Mouse (Mus musculus): Measurements from ENCODE around the gene Tfcp2. TPM values are rescaled to one million over a fixed set of nuclear protein-coding genes. Genes with fewer than 3 reads are reported as not detected.
"Not testable (repeated sequence)": the region's sequence is repeated elsewhere in the genome, so short reads cannot be mapped to it uniquely, and the experiment has no call there.

Tfcp2 gene
- total RNA-seq, 2 experiments from 2014 or later, result 9.6 to 11.6 TPM

DNA sequence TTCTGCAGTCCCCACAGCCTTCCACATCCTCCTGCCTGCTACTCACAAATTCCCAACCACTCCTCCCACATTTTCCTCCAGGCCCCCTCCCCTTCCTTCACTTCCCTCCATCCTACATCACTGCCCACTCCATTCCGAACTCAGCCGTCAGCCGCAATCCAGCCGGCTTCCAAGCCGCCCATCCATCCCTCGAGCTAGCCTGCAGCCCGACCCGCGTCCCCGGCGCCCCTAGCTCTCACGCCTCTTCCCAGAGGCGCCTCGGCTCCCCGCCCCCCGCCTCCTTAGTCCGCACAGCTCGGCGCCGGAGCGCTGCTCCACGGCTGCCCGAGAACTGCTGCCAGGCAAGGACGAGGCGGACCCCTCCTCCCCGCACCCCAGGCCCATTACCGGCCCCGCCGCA, 57.2 kb downstream of the Tfcp2 start:
- intact Hi-C loops (cut with DNase I; ENCODE audit: low total_unique reads), result no loop called here

DNA sequence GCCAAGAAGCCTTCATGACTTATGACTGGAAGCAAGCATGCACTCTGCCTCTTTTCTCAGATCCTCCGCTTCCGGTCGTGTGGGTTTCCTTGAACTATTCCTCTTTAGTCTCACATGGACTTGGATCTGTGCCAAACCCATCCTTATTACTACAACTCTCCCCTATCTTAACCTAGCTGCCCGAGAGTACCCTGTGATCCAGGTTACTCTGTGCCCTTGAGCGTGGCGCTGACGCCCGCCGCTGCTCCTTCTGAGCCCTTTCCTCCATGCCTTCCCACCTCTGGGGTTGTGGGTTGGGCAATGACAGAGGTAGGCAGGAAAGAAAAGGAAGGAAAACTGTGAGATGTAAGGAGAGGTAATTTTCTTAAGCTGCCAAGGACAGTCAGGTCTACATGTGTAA, 59.8 kb downstream of the Tfcp2 start:
- DNase-seq, result no peak
- intact Hi-C loops (cut with DNase I; ENCODE audit: low total_unique reads), result no loop called here

More for the DNA sequence above, 57.2 kb downstream of the Tfcp2 start:
- DNase-seq, result no peak

GRCm38 (mm10) chr15:100489263-100489662, 62.5 kb downstream of the Tfcp2 start:
- intact Hi-C loops (cut with DNase I; ENCODE audit: low total_unique reads), result no loop called here
- no peak for DNase-seq

- DNase-seq; intact Hi-C loops (cut with DNase I; ENCODE audit: low total_unique reads): not testable (repeated sequence)
Observed at GRCm38 (mm10) chr15:100488297-100488696, 63.5 kb downstream of the Tfcp2 start.

GRCm38 (mm10) chr15:100487050-100487449, 64.8 kb downstream of the Tfcp2 start:
- no peak for DNase-seq
- intact Hi-C loops (cut with DNase I; ENCODE audit: low total_unique reads), result no loop called here

GRCm38 (mm10) chr15:100486450-100486849, 65.4 kb downstream of the Tfcp2 start:
- intact Hi-C loops (cut with DNase I; ENCODE audit: low total_unique reads), result no loop called here
- DNase-seq, result no peak

GRCm38 (mm10) chr15:100485576-100485975, 66.2 kb downstream of the Tfcp2 start:
- peak; percentile 33 for DNase-seq

GRCm38 (mm10) chr15:100478925-100479324, 72.9 kb downstream of the Tfcp2 start:
- intact Hi-C loops (cut with DNase I; ENCODE audit: low total_unique reads), result no loop called here
- DNase-seq, result no peak

More at GRCm38 (mm10) chr15:100485576-100485975, 66.2 kb downstream of the Tfcp2 start:
- intact Hi-C loops (cut with DNase I; ENCODE audit: low total_unique reads), result no loop called here

DNA sequence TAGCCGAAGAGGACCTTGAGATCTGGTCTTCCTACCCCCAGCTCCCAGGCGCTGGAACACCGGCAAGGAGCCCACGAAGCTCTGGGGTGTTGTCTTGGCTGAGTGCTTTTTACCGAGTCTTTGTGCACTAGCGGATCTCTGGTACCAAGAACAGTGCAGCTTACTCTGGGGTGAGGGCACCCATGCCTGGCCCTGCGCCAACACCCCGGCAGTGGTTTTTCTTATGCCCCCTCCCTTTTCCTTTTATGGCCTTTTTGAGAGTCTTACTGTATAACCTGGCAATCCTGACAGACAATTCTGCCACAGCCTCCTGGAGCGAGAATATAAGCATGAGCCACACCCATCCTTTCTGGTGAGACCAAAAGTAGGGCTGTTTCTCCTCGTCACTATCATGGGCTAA, 73.5 kb downstream of the Tfcp2 start:
- intact Hi-C loops (cut with DNase I; ENCODE audit: low total_unique reads), result no loop called here

DNA sequence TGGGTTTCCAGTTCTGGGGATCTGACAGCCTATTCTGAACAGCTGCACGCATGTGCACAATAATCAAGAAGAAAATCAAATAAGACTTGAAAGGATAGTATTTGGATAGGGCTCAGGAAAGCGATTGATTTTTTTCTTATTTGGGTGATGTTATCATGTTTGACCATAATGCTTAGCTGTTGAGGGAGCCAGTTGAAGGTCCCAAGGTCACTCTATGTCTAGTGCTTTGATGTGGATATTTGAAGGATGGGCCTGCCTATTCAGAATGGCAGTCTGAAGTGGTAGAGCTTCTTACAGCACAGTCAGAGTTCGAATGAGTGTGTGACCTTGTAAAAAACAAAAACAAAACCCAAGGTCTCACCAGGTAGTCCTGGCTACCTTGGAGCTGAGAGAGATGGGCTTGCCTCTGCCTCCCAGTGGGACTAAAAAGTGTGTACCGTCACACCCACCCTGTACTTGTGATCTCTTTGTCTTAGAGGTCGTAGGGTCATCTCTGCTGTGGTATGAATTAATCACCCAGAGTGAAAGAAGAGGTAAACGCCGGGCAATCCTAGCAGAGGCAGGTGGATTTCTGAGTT, 77.8 kb downstream of the Tfcp2 start:
- intact Hi-C loops (cut with DNase I; ENCODE audit: low total_unique reads), result no loop called here
- DNase-seq, result no peak

More for the DNA sequence above, 73.5 kb downstream of the Tfcp2 start:
- DNase-seq, result no peak

GRCm38 (mm10) chr15:100470037-100470436, 81.8 kb downstream of the Tfcp2 start:
- no peak for DNase-seq

DNA sequence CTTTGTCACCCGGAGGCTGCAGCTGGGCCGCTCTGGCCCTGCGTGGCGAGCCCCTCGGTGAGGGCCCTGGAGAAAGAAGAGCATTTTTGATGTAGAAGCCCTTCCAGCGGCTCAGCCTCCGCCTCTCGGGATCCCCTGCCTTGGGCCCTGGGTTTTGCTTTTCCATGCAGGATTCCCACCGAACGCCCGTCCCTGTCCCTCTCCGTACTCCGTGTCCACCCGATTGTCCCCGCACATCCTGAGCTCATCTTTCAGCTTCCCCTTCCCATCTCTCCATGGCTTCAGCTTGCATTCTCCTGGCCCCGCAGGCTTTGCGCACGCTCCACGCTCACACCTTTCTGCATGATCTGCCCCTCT, 82.6 kb downstream of the Tfcp2 start:
- no peak for DNase-seq
- intact Hi-C loops (cut with DNase I; ENCODE audit: low total_unique reads), result loop anchor here (5.0 kb wide), 1 partner anchor 213 kb away; no protein-coding TSS in a partner anchor

More at GRCm38 (mm10) chr15:100470037-100470436, 81.8 kb downstream of the Tfcp2 start:
- intact Hi-C loops (cut with DNase I; ENCODE audit: low total_unique reads), result no loop called here

DNA sequence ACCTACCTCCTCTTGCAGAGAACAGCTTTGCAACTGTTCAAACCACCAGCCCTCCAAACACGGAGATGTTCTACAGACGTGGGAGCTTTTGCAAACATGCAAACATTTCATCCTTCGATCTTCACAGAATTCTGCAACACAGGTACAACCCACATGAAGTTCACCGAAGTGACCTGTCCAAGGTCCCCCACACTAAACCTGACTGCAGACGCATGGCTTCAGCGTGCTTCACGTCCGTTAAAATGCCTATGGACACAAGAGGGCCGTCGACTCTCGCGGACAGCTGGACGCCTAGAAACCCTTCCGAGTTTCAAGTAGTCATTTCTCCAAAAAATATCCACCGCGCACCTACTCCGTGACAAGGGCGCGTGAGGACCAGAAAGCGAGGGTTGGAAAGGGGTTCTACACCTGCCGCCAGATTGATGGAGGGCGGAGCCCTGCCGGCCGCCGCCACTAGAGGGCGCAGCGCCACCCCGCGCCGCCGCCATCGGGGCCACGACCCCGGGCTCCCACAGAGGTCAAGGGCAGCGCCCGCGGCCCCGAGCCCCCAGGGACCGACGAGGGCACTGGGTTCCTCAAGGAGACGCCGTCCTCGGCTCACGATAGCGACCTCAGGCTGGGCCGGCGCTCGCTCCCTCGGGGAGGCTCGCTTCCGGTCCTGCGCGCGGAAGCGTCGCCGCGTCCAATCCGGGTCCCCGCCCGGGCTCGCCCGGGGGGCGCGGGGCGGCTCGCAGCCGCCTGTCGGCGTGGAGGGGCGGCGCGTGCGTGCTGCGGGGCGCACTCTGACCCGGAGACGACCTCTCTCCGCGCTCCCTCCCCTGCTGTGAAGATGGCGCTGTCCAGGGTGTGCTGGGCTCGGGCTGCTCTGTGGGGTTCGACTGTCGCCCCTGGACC, 83.3 kb downstream of the Tfcp2 start, which contains the start of gene Letmd1:
Gene Letmd1 (plus strand): TSS at position 729 of the 894 bp plus-strand sequence.
- peak; percentile 90 for DNase-seq
- intact Hi-C loops (cut with DNase I; ENCODE audit: low total_unique reads), result loop anchor here (5.0 kb wide), 1 partner anchor 214 kb away; no protein-coding TSS in a partner anchor

GRCm38 (mm10) chr15:100467738-100468137, 84.1 kb downstream of the Tfcp2 start:
- DNase-seq, result no peak
- intact Hi-C loops (cut with DNase I; ENCODE audit: low total_unique reads), result loop anchor here (5.0 kb wide), 1 partner anchor 215 kb away; no protein-coding TSS in a partner anchor

DNA sequence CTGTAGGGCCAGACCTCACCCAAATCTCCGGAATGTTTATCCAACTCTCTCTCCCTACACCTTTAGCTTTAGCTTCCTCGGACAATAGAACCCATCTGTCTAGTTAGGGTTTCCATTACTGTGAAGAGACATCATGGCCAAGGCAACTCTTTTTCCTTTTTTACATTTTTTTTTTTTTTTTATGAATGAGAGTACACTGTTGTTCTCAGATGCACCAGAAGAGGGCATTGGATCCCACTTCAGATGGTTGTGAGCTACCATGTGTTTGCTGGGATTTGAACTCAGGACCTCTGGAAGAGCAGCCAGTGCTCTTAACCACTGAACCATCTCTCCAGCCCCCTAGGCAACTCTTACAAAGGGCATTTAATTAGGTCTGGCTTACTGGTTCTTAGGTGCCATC, 86.4 kb downstream of the Tfcp2 start:
- intact Hi-C loops (cut with DNase I; ENCODE audit: low total_unique reads), result loop anchor here (5.0 kb wide), 1 partner anchor 217 kb away; no protein-coding TSS in a partner anchor

DNA sequence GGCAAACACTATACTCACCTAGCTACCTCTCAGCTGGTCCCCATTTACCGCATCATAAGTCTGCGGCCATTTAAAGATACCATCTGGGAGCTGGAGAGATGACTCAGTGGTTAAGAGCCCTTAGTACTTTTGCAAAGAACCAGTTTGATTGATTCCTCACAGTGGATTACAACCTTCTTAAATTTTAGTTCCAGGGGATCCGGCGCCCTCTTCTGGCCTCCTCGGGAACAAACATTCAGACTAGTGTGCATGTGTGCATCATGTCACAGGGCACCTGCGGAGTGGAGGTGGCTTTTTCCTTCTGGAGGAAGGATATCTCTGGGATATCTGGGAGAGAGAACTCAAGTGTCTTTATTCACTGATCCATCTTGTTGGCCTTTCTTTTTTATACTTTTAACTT, 88.1 kb downstream of the Tfcp2 start:
- peak; percentile 56 for DNase-seq
- intact Hi-C loops (cut with DNase I; ENCODE audit: low total_unique reads), result no loop called here

More for the DNA sequence above, 86.4 kb downstream of the Tfcp2 start:
- DNase-seq, result no peak

DNA sequence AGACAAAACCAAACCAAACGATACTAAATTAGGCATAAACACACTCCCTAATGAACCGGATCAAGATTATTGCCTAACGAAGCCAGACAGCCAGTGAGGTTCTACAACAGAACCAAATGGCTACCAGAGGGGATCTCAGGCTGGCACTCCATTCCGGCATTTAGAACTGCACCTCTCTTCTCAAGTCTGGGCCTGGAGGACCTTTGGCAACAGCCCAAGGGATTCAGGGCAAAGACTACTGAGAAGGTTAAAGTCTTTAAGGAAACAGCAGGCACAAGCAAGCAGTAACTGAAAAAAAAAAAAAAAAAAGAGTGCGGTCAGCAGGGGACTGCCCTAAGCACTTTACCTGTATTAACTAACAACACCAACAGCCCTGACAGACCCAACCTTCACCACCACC, 89.7 kb downstream of the Tfcp2 start:
- no peak for DNase-seq
- intact Hi-C loops (cut with DNase I; ENCODE audit: low total_unique reads), result no loop called here

DNA sequence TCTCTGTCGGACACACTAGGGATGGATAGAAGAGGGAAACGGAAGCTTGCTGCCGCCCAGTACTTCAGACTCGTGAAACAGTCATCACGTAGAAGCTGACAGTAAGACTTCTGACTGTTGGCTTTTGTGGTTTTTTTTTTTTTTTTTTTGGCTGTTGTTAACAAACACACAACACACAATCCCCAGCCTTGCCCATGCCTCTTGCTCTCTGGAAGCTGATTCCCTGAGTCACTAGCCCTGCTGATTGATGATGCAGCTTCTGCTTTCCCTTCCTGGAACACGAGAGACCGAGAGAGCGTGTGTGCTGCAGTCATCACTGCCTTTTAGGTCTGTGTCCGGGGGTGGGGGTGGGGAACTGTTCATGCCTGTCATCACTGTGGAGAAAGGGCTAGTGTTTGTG, 90.2 kb downstream of the Tfcp2 start:
- DNase-seq, result no peak
- intact Hi-C loops (cut with DNase I; ENCODE audit: low total_unique reads), result no loop called here

DNA sequence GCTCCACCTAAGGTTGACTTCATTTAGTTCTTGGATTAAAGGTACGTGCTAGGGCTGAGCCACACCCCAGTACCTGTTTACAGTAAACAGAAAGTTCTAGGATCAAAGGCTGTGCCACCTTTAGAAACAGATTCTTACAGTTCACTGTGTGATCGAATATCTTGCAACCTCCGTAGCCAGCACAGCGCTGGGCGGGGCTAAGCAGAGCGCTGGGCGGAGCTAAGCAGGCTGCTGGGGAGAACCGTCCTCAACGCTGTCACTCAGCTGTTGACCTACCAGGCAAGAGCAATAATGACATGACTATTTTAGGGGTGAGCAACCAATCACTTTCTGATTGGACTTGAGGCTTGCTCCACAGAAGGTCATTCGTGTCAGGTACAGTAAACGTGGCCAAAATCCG, 90.9 kb downstream of the Tfcp2 start:
- intact Hi-C loops (cut with DNase I; ENCODE audit: low total_unique reads), result no loop called here
- DNase-seq, result no peak

GRCm38 (mm10) chr15:100458055-100458454, 93.8 kb downstream of the Tfcp2 start:
- intact Hi-C loops (cut with DNase I; ENCODE audit: low total_unique reads), result loop anchor here (5.0 kb wide), 2 partner anchors 116 to 191 kb away; no protein-coding TSS in a partner anchor
- peak; percentile 52 for DNase-seq
